Mouse (Mus musculus): ENCODE measurements at regions not wholly inside any gene's neighbourhood (a gene's known extent, or its start where the extent isn't known, plus 50 kb on each side); places are given as distances from the start of the nearest gene placed in this dataset.

DNA sequence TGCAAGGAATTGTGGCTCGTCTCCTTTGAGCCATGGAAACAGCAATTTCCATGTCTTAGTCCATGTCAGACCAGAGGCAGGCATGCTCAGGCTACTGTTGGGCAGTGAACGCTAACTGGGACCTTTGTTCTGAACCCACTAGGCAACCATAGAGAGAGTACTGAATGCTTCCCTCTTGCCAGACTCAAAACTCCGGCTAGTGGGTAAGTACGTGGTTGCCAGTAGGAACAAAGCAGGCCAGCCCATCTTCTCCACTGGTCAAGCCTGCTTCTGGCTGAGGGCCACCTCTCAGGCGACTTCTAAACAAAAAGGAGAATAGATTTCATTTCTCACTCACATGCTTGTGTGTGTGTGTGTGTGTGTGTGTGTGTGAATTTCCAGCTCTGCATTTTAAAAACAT, 163.8 kb upstream of the Maf start:
- no peak overlapping the region for H3K4me3 ChIP-seq (replicated peaks; ENCODE audit: extremely low read depth, low read depth, low read length)
- WGBS, result 55% methylated on average over 5 of the region's 5 CpGs
- no peaks in the 10 kb centered on the region; the same call in 1 of the 2 replicates for H3K4me1 ChIP-seq (ENCODE audit: control insufficient read depth, insufficient read depth, low read length)
- TF ChIP-seq POLR2A (IDR thresholded peaks at IDR 0.05; ENCODE audit: borderline replicate concordance, extremely low read depth, low read depth, low read length), result no peak
- no peak for TF ChIP-seq CTCF (IDR thresholded peaks at IDR 0.05; ENCODE audit: insufficient read depth, low read length)
- no peak for DNase-seq

DNA sequence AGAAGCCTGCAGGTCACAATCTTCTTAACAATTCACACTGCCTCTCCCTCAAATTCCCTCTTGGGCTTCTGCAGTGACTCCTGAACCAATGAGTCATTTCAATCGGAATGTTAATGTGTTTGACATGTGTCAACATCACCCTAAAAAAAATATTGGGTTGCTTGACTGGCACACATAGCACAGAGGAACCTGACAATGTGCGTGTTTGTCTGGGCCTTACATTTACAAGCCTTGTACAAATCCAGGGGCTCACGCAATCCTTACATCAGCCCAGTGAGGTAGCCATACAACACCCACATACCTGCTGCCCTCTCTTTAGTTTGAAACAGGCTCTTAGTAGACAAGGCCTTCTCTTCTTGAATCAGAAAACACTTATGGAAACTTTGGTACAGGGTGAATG, 153.8 kb upstream of the Maf start:
- Histone ChIP-seq H3K4me1 (ENCODE audit: control insufficient read depth, insufficient read depth, low read length) (no peaks in the 10 kb centered on the region), H3K4me3 (replicated peaks; ENCODE audit: extremely low read depth, low read depth, low read length) (no peak overlapping the region)
- DNase-seq, result no peak
- WGBS, result 66% methylated on average over 3 of the region's 3 CpGs
- TF ChIP-seq POLR2A (IDR thresholded peaks at IDR 0.05; ENCODE audit: borderline replicate concordance, extremely low read depth, low read depth, low read length) (no peak), CTCF (IDR thresholded peaks at IDR 0.05; ENCODE audit: insufficient read depth, low read length) (no peak)

DNA sequence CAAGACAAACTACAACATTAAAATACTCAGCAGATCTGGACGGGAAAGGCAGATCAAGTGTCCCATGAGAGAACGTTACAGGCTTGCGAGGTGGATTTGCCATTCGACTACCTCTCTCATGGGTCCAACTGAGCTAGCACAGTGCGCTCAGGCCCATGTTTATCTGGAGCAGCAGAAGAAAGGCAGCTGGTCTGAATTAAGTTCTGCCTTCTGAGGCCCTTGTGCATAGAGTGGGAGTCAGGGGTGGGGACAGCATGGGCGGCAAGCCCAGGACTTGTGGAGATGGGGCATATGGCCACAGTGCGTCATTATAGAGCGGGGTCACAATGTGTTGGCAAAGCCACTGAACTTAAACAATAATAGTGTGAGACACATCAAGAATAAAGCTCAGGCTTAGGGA, 151.8 kb upstream of the Maf start:
- Histone ChIP-seq H3K4me1 (ENCODE audit: control insufficient read depth, insufficient read depth, low read length) (no peaks in the 10 kb centered on the region), H3K4me3 (replicated peaks; ENCODE audit: extremely low read depth, low read depth, low read length) (no peak overlapping the region)
- 86% methylated on average over 8 of the region's 8 CpGs for WGBS
- no peak for DNase-seq
- TF ChIP-seq CTCF (IDR thresholded peaks at IDR 0.05; ENCODE audit: insufficient read depth, low read length), result no peak
- no peak for TF ChIP-seq POLR2A (IDR thresholded peaks at IDR 0.05; ENCODE audit: borderline replicate concordance, extremely low read depth, low read depth, low read length)

DNA sequence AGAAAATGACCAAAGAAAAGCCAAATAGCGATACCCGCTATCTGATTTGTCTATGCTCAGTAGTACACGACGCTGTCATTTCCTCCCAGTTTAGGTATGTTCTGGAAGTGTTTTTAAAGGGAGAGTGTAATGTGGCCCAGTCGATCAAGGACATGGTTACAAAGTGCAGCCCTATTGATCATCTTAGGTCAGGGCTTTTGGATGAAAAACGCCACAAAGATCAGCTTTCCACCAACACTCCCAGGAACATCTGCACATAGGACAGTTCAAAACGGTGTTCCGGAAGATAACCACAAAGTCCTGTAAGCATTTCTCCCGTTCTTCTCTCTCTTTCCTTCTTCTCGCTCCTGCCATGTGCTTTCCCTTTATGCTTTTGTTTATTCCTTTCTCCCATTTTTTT, 149.2 kb upstream of the Maf start:
- TF ChIP-seq CTCF (IDR thresholded peaks at IDR 0.05; ENCODE audit: insufficient read depth, low read length) (no peak), POLR2A (IDR thresholded peaks at IDR 0.05; ENCODE audit: borderline replicate concordance, extremely low read depth, low read depth, low read length) (no peak)
- no peak for DNase-seq
- 90% methylated on average over 10 of the region's 10 CpGs for WGBS
- H3K4me3 ChIP-seq (replicated peaks; ENCODE audit: extremely low read depth, low read depth, low read length), result no peak overlapping the region
- no peaks in the 10 kb centered on the region for H3K4me1 ChIP-seq (ENCODE audit: control insufficient read depth, insufficient read depth, low read length)

DNA sequence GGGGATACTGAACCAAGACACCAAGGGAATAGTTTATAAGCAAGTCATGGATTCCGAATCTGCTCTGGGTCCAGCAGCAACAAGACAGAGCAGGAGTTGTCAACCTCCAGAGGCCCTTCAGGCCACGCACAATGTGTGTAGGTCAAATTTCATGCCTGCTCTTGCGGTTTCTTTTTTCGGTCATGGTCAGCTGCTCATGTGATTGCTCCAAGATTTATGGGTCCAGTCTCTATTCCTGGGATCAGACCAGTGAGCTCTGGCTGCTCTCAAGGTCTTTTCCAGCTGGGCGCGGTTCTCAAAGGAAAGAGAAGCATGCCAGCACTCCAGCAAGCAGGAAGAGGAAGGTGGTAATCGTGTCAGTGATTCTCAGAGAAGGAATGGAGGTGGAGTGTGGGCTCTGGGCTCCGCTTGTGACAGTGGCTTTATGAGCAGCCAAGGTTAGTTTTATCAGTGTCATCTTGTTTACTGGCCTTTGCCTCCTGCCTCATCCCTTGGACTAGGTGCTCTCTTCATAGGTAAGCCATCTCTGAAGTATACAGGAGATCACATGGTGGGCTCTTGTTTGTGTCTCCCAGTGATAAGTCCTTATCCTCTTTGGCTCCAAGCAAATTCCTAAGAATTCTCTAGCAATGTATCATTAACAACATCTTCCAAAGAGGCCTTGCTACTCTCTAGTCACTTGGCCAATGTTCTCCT, 148.5 kb upstream of the Maf start:
- DNase-seq, result no peak
- Histone ChIP-seq H3K4me3 (replicated peaks; ENCODE audit: extremely low read depth, low read depth, low read length) (no peak overlapping the region), H3K4me1 (ENCODE audit: control insufficient read depth, insufficient read depth, low read length) (no peaks in the 10 kb centered on the region)
- 75% methylated on average over 8 of the region's 8 CpGs for WGBS
- TF ChIP-seq CTCF (IDR thresholded peaks at IDR 0.05; ENCODE audit: insufficient read depth, low read length), result no peak
- no peak for TF ChIP-seq POLR2A (IDR thresholded peaks at IDR 0.05; ENCODE audit: borderline replicate concordance, extremely low read depth, low read depth, low read length)

DNA sequence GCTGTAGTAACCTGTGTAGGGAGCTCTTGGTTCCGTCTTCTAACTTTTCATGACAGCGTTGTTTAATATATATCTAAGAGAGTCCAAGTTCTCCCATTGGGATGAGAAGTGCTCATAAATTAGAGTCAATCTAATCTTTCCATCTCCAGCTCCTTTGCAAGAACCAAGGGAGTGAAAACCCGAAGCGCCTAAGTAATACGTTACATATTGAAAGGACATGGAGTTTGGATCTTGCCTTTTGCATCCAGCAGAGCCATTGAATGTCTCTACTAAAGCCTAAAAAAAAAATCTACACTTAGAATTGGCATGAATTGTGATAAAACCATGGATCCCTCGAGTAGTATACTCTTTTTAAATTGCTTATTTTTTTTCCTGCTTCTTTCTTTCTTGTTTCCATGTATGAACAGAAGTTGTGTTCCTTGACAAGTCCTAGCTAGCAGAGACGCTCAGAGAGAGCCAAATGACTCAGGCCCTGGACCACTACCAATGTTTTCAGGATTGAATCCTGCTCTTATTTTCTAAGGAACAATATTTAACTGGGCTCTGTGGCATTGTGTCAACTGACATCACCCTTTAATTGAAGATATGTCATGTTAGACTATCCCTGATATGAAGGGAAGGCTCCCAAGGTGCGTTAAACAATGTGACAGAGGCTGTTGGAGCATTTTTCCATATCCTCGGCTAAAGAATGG, 146.8 kb upstream of the Maf start:
- TF ChIP-seq CTCF (IDR thresholded peaks at IDR 0.05; ENCODE audit: insufficient read depth, low read length), result no peak
- TF ChIP-seq POLR2A (IDR thresholded peaks at IDR 0.05; ENCODE audit: borderline replicate concordance, extremely low read depth, low read depth, low read length), result no peak
- Histone ChIP-seq H3K4me1 (ENCODE audit: control insufficient read depth, insufficient read depth, low read length) (no peaks in the 10 kb centered on the region), H3K4me3 (replicated peaks; ENCODE audit: extremely low read depth, low read depth, low read length) (no peak overlapping the region)
- 83% methylated on average over 9 of the region's 9 CpGs for WGBS
- DNase-seq, result no peak

DNA sequence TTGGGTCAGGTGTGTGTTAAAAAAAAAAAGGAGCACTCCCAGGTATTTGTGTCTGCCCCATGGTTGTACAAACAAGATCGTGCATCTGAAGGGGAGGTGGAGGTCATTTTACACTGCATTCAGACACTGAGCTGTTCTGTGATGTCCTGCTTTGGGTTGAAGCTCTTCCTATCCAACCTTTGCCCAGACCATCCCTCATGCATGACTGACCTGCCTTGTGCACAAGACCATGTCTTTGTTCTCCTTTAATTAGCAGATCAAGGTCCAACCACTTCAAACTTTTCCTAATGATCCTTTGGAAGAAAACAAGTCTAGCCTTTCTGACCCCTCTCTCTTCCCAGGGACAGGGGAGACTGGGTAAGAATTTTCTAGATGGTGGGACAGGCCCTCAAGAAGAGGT, 143.0 kb upstream of the Maf start:
- DNase-seq, result no peak
- Histone ChIP-seq H3K4me1 (ENCODE audit: control insufficient read depth, insufficient read depth, low read length) (no peaks in the 10 kb centered on the region), H3K4me3 (replicated peaks; ENCODE audit: extremely low read depth, low read depth, low read length) (no peak overlapping the region)
- WGBS, result 73% methylated on average over 1 of the region's 1 CpGs
- TF ChIP-seq POLR2A (IDR thresholded peaks at IDR 0.05; ENCODE audit: borderline replicate concordance, extremely low read depth, low read depth, low read length), result no peak
- TF ChIP-seq CTCF (IDR thresholded peaks at IDR 0.05; ENCODE audit: insufficient read depth, low read length), result no peak

DNA sequence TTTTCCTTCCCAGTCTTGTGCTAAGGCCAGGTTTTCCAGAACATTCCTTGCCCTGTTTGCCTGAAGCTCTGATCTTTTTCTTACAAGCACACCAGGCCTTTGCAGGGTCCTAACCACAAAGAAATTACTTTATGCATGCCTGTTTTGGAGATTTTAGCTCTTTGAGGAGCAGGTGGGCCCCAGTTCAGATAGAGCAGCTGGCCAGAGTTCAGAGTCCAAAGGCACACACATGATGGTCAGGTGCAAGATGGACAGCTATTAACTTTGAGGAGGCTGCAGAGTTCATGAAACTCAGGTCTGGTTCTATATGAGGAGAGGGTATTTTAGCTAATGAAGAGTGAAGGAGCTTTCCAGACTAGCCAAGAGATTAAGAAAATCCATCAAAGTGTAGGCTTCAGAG, 125.8 kb upstream of the Maf start:
- Histone ChIP-seq H3K4me1 (ENCODE audit: control insufficient read depth, insufficient read depth, low read length) (no peaks in the 10 kb centered on the region), H3K4me3 (replicated peaks; ENCODE audit: extremely low read depth, low read depth, low read length) (no peak overlapping the region)
- no peak for DNase-seq
- TF ChIP-seq CTCF (IDR thresholded peaks at IDR 0.05; ENCODE audit: insufficient read depth, low read length), result no peak
- no peak for TF ChIP-seq POLR2A (IDR thresholded peaks at IDR 0.05; ENCODE audit: borderline replicate concordance, extremely low read depth, low read depth, low read length)

DNA sequence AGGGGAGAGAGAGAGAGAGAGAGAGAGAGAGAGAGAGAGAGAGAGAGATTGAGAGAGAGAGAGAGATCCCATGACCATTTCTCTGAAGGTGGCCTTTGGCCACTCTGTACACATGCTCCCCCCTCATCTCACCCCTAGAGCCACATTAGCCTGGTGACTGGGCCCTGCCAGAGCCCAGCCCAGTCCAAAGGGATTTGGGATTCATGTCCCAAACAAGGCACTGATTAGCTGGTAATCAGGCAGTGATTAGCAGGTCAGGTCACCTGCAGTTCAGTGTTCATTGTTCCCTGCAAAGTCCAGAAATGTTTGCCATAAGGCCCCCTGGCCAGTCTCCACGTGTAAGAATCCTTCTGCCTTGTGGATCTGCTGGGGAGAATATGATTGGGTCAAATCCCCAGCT, 124.1 kb upstream of the Maf start:
- Histone ChIP-seq H3K4me3 (replicated peaks; ENCODE audit: extremely low read depth, low read depth, low read length) (no peak overlapping the region), H3K4me1 (ENCODE audit: control insufficient read depth, insufficient read depth, low read length) (no peaks in the 10 kb centered on the region)
- TF ChIP-seq POLR2A (IDR thresholded peaks at IDR 0.05; ENCODE audit: borderline replicate concordance, extremely low read depth, low read depth, low read length) (no peak), CTCF (IDR thresholded peaks at IDR 0.05; ENCODE audit: insufficient read depth, low read length) (no peak)
- DNase-seq, result no peak
- WGBS, result 17% methylated on average over 1 of the region's 1 CpGs

DNA sequence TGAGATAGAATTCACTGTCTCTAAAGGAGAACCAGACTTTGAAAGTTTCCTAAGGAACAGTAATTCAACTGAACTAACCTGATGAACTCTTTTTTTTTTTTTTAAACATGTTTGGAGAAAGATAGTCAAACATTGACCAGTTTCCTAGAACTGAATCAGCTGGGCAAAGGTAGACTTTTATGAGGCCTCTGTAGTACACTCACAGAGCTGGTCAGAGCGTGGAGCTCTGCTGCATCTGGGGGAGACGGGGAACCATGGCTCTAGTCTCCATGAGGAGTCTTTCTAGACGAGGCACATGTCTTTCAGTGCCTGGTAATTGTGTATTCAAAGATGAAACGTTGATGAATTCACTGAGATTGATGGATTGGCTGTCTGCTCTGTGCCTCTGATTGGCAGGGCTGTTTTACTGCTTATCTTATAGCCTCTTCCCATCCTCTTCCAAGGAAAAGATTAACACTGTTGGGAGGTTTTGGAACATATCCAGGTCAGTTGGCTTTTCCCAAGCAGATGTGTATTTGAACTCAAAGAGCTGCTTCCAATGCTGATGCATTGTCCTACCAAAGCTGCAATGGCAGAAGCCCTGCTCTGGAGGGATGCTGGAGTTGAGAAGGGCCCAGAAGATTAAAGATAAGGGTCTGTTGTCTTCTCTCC, 122.5 kb upstream of the Maf start:
- 54% methylated on average over 4 of the region's 4 CpGs for WGBS
- TF ChIP-seq POLR2A (IDR thresholded peaks at IDR 0.05; ENCODE audit: borderline replicate concordance, extremely low read depth, low read depth, low read length) (no peak), CTCF (IDR thresholded peaks at IDR 0.05; ENCODE audit: insufficient read depth, low read length) (no peak)
- H3K4me1 ChIP-seq (ENCODE audit: control insufficient read depth, insufficient read depth, low read length), result no peaks in the 10 kb centered on the region
- DNase-seq, result no peak
- H3K4me3 ChIP-seq (replicated peaks; ENCODE audit: extremely low read depth, low read depth, low read length), result no peak overlapping the region
